Mouse (Mus musculus) bone marrow macrophage, adult 2 months (primary cell): ENCODE results near the gene Rapgef2.

ENCODE experiments used
- CTCF ChIP-seq: IDR thresholded peaks from 2 replicates; pipeline ENCODE4 v1.5.1; 2012; ENCODE audit warnings: low read depth, mild to moderate bottlenecking, low read length, moderate library complexity
- POLR2A ChIP-seq: IDR thresholded peaks from 2 replicates; pipeline ENCODE4 v1.6.1; 2012; ENCODE audit warnings: mild to moderate bottlenecking, low read depth, low read length, borderline replicate concordance

- TF ChIP-seq POLR2A (no peak), CTCF (no peak)
Measured at GRCm38 (mm10) chr3:79252921-79253394, 33.4 kb downstream of the Rapgef2 start.
